In the genomic region with DNA sequence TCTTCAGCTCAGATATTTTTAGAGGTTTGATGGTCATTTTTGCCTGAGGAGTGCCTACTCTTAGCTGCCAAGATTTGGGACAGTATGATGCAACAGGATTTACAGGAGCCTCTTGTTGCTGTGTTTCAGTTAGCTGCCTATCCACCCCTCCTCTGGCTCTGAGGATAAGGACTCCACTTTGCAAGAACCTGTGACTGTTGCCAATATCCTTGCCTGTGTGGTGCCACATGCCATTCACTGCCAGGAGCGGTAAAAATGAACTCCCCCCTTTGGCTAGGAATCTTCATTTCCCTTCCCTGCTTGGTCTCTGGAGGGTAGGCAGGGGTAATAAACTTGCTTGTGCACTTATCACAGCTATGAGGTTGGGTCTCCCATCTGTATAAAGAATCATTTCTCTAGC, we compare ENCODE assay signal across 21 mouse cellular contexts. TPM values are rescaled to one million over a fixed set of nuclear protein-coding genes. Genes with fewer than 3 reads are reported as not detected.
A peak's percentile ranks its signal among the peaks of the same experiment; 100 is the strongest.
DNase-seq lines count a peak whose midpoint lies in the region; ATAC-seq lines count a peak whose summit lies in the region.
"Had no signal": no experiment of that assay in that cellular context is flagged by ENCODE, and none has a peak within 500 bp of the region (broad histone marks: within the 10 kb centered on the region; RNA-seq: fewer than 3 reads in every experiment).

No protein-coding gene starts in this region.

- intact Hi-C loops in gastrocnemius, postnatal 14 days (cut with DNase I; ENCODE audit: low total_unique reads) = no loop called here

- no peak for ATAC-seq in monocyte, adult 5-6 weeks (replicated peaks; ENCODE audit: insufficient number of reproducible peaks, low FRiP score, low TSS enrichment, poor library complexity, severe bottlenecking)
- ATAC-seq: forebrain, embryonic 13.5 days; intestine, embryonic 16.5 days had no signal

- peak; percentile 4 for DNase-seq in gastrocnemius, adult 18-20 months (ENCODE audit: low spot score)
- no peak for DNase-seq in gastrocnemius, postnatal 14 days
- DNase-seq in 3T3-L1 (ENCODE audit: low read depth, low spot score) (peak; percentile 69), NIH3T3 (ENCODE audit: low read depth) (peak; percentile 8)
- DNase-seq in skeletal muscle tissue, adult 2 months (ENCODE audit: low read depth, low spot score) = peak; percentile 46
- DNase-seq in spleen, postnatal 10 days (ENCODE audit: low spot score in 2 of 2) = no peak
- DNase-seq: adrenal gland, adult 8-10 months; cerebellum, adult 18-20 months; heart, postnatal 36 days; kidney, adult 8-10 months; kidney, postnatal 10 days; liver; lung, adult 2 months; lung, postnatal 10 days; midbrain, embryonic 14.5 days; right cerebral cortex, postnatal 25 days; spleen, adult 18-20 months; thymus, postnatal 4 days had no signal

RNA-seq across cellular contexts. Expression of a gene that starts 31.6 kb away (rescaled TPM):
- 1 to 10 TPM; 1.5 to 2.1 TPM for total RNA-seq in gastrocnemius, adult 18-20 months (2021)
- 1 to 10 TPM; 2.7 to 2.8 TPM for total RNA-seq in gastrocnemius, postnatal 14 days (2021)
- total RNA-seq in monocyte, adult 5-6 weeks (2017) = 5.9 to 15.7 TPM (median 9.6 TPM) in 3 replicates

Comparison
In these comparisons a context has a peak if more than half of its experiments do, and no peak if none do; other contexts are left out.
1. DNase-seq: peak in gastrocnemius, adult 18-20 months (single experiment), 3T3-L1 (single experiment), NIH3T3 (single experiment) and skeletal muscle tissue, adult 2 months (single experiment); none in gastrocnemius, postnatal 14 days (single experiment) and spleen, postnatal 10 days (0 of 2).